Mouse (Mus musculus): ENCODE results near the gene Tbc1d8.

GRCm38 (mm10) chr1:39496995-39497394 is 18.4 kb upstream of the Tbc1d8 start:
- TF ChIP-seq CTCF (IDR thresholded peaks at IDR 0.05; ENCODE audit: borderline replicate concordance, insufficient read depth, low read length) (no peak), POLR2A (IDR thresholded peaks at IDR 0.05; ENCODE audit: low read depth, low read length) (no peak)

Data from embryonic fibroblast, embryonic 13.5 days (primary cell).